Mouse (Mus musculus): Measurements from ENCODE around the gene Rab2b.

- TF ChIP-seq CTCF (IDR thresholded peaks at IDR 0.05; ENCODE audit: borderline replicate concordance, insufficient read depth, low read length) (no peak), POLR2A (IDR thresholded peaks at IDR 0.05; ENCODE audit: low read depth, low read length) (no peak)
These were observed 389 bp upstream of the Rab2b start for GRCm38 (mm10) chr14:52279747-52280120.
